Mouse (Mus musculus): ENCODE results near the gene Brap.

GRCm38 (mm10) chr5:121720888-121721585 is 60.7 kb downstream of the Brap start:
- TF ChIP-seq POLR2A (IDR thresholded peaks at IDR 0.05; ENCODE audit: insufficient read length, low read depth) (no peak), POLR2AphosphoS2 (IDR thresholded peaks at IDR 0.05; ENCODE audit: insufficient read length, low read depth) (no peak), MYOD1 (IDR thresholded peaks at IDR 0.05; ENCODE audit: control insufficient read depth in 1 of 3, insufficient read length in 2 of 3, low read depth in 2 of 3) (no peak), TCF12 (IDR thresholded peaks at IDR 0.05; ENCODE audit: insufficient read depth, poor library complexity, severe bottlenecking) (no peak), USF1 (IDR thresholded peaks at IDR 0.05; ENCODE audit: low read depth) (no peak), MYOG (IDR thresholded peaks at IDR 0.05; ENCODE audit: control insufficient read depth in 1 of 3, insufficient read depth in 1 of 3, insufficient read length in 2 of 3, low read depth in 2 of 3) (no peak), MAX (IDR thresholded peaks at IDR 0.05; ENCODE audit: low read depth) (no peak), E2F4 (IDR thresholded peaks at IDR 0.05; ENCODE audit: insufficient read depth) (no peak)

Data from myocyte (in vitro differentiated cells).